Mouse (Mus musculus) midbrain, embryonic 12.5 days (tissue): ENCODE measurements around the gene Ucn3. TPM values are rescaled to one million over a fixed set of nuclear protein-coding genes. Genes with fewer than 3 reads are reported as not detected.

Source experiments
- ATAC-seq: fragments of 200-750 bp; cut with Nextera tagmentation; 2 replicates; pipeline ENCODE4 v1.8.0; 2017; ENCODE audit warnings: low read depth, moderate TSS enrichment, moderate library complexity; ENCODE audit not compliant: low FRiP score
- H3K27ac ChIP-seq: fragments of 300-500 bp; sonication (generic); replicated peaks from 2 replicates; pipeline ENCODE4 v1.5.1; 2016; ENCODE audit warnings: mild to moderate bottlenecking
- H3K27me3 ChIP-seq: fragments of 300-500 bp; sonication (generic); 2 replicates; pipeline ENCODE4 v1.6.1; 2016; ENCODE audit warnings: mild to moderate bottlenecking
- H3K36me3 ChIP-seq: fragments of 300-500 bp; sonication (generic); 2 replicates; pipeline ENCODE4 v1.6.1; 2016
- H3K4me1 ChIP-seq: fragments of 300-500 bp; sonication (generic); 2 replicates; pipeline ENCODE4 v1.6.1; 2016
- H3K4me2 ChIP-seq: fragments of 300-500 bp; sonication (generic); replicated peaks from 2 replicates; pipeline ENCODE4 v1.6.1; 2016; ENCODE audit warnings: mild to moderate bottlenecking, moderate library complexity
- H3K4me3 ChIP-seq: fragments of 300-500 bp; sonication (generic); 2 replicates; pipeline ENCODE4 v1.5.1; 2016; ENCODE audit warnings: mild to moderate bottlenecking
- H3K9ac ChIP-seq: fragments of 300-500 bp; sonication (generic); replicated peaks from 2 replicates; pipeline ENCODE4 v1.6.1; 2016; ENCODE audit warnings: mild to moderate bottlenecking, moderate library complexity
- H3K9me3 ChIP-seq: fragments of 300-500 bp; sonication (generic); 2 replicates; pipeline ENCODE4 v1.6.1; 2016; ENCODE audit warnings: mild to moderate bottlenecking
- WGBS: fragments of 180-500 bp; shearing (Covaris S2); methylation state at CpG from one replicate; pipeline ENCODE4 v1.1.7; 2016; 5-methylcytosine and 5-hydroxymethylcytosine counted together
- polyA plus RNA-seq: library from polyadenylated mRNA; unstranded; fragments of >200 nt; fragmentation: Nextera tagmentation; extraction: Ambion mirVana; gene quantifications from 2 replicates; pipeline ENCODE4 v1.2.1, GENCODE M21; 2016

Gene Ucn3
- polyA plus RNA-seq: not detected in 2 replicates

GRCm38 (mm10) chr13:3945249-3945648 is at the start of gene Ucn3:
Gene Ucn3, minus strand, starts transcription at chr13:3945349.
- H3K9ac ChIP-seq: no peak within 1 kb of the TSS
- 74% methylated on average over 2 of the region's 2 CpGs for WGBS
- no peaks in the 10 kb centered on the region for H3K9me3 ChIP-seq
- no peaks in the 10 kb centered on the region for H3K36me3 ChIP-seq
- no peaks in the 10 kb centered on the region for H3K4me1 ChIP-seq
- H3K4me2 ChIP-seq: no peak within 1 kb of the TSS
- H3K4me3 ChIP-seq: no peak within 1 kb of the TSS
- ATAC-seq: no peak
- no peaks in the 10 kb centered on the region for H3K27me3 ChIP-seq
- no peak within 1 kb of the TSS for H3K27ac ChIP-seq

GRCm38 (mm10) chr13:3992081-3992480 is 46.9 kb upstream of the Ucn3 start:
- ATAC-seq: no peak
- no peaks in the 10 kb centered on the region for H3K36me3 ChIP-seq
- H3K27ac ChIP-seq: no peak overlapping the region
- no peaks in the 10 kb centered on the region for H3K27me3 ChIP-seq
- H3K9ac ChIP-seq: no peak overlapping the region
- no peaks in the 10 kb centered on the region for H3K4me1 ChIP-seq
- H3K4me2 ChIP-seq: no peak overlapping the region
- no peaks in the 10 kb centered on the region for H3K9me3 ChIP-seq
- H3K4me3 ChIP-seq: no peak overlapping the region

GRCm38 (mm10) chr13:3968849-3969248 is 23.7 kb upstream of the Ucn3 start:
- 89% methylated on average over 4 of the region's 4 CpGs for WGBS
- Histone ChIP-seq H3K36me3 (no peaks in the 10 kb centered on the region), H3K9ac (no peak overlapping the region), H3K4me1 (no peaks in the 10 kb centered on the region), H3K27me3 (no peaks in the 10 kb centered on the region), H3K27ac (no peak overlapping the region), H3K4me3 (no peak overlapping the region), H3K9me3 (no peaks in the 10 kb centered on the region), H3K4me2 (no peak overlapping the region)
- ATAC-seq: no peak

- H3K4me2 ChIP-seq: no peak overlapping the region
- 85% methylated on average over 6 of the region's 6 CpGs for WGBS
- ATAC-seq: no peak
- no peaks in the 10 kb centered on the region for H3K9me3 ChIP-seq
- no peaks in the 10 kb centered on the region for H3K36me3 ChIP-seq
- H3K27ac ChIP-seq: no peak overlapping the region
- no peak overlapping the region for H3K4me3 ChIP-seq
- H3K4me1 ChIP-seq: no peaks in the 10 kb centered on the region
- no peak overlapping the region for H3K9ac ChIP-seq
- H3K27me3 ChIP-seq: no peaks in the 10 kb centered on the region
These were observed 6.2 kb upstream of the Ucn3 start for GRCm38 (mm10) chr13:3951198-3951914.

- WGBS: 89% methylated on average over 4 of the region's 4 CpGs
- no peaks in the 10 kb centered on the region for H3K36me3 ChIP-seq
These were observed 4.3 kb upstream of the Ucn3 start for GRCm38 (mm10) chr13:3949477-3949876.

GRCm38 (mm10) chr13:3947267-3947666 is 2.1 kb upstream of the Ucn3 start:
- Histone ChIP-seq H3K27me3 (no peaks in the 10 kb centered on the region), H3K9me3 (no peaks in the 10 kb centered on the region), H3K4me2 (no peak overlapping the region), H3K9ac (no peak overlapping the region), H3K4me1 (no peaks in the 10 kb centered on the region), H3K36me3 (no peaks in the 10 kb centered on the region), H3K27ac (no peak overlapping the region), H3K4me3 (no peak overlapping the region)
- WGBS: 87% methylated on average over 4 of the region's 4 CpGs
- no peak for ATAC-seq

More at GRCm38 (mm10) chr13:3949477-3949876, 4.3 kb upstream of the Ucn3 start:
- Histone ChIP-seq H3K4me1 (no peaks in the 10 kb centered on the region), H3K4me3 (no peak overlapping the region), H3K4me2 (no peak overlapping the region), H3K9ac (no peak overlapping the region), H3K27me3 (no peaks in the 10 kb centered on the region), H3K9me3 (no peaks in the 10 kb centered on the region), H3K27ac (no peak overlapping the region)
- ATAC-seq: no peak

- no peak overlapping the region for H3K27ac ChIP-seq
- no peak overlapping the region for H3K9ac ChIP-seq
- no peak overlapping the region for H3K4me3 ChIP-seq
- no peak overlapping the region for H3K4me2 ChIP-seq
- no peaks in the 10 kb centered on the region for H3K27me3 ChIP-seq
- H3K36me3 ChIP-seq: no peaks in the 10 kb centered on the region
- no peaks in the 10 kb centered on the region for H3K9me3 ChIP-seq
- no peaks in the 10 kb centered on the region for H3K4me1 ChIP-seq
- WGBS: 80% methylated on average over 7 of the region's 7 CpGs
- ATAC-seq: no peak
These were observed 450 bp downstream of the Ucn3 start for GRCm38 (mm10) chr13:3944699-3945098.

GRCm38 (mm10) chr13:3926046-3926445 is 19.1 kb downstream of the Ucn3 start:
- no peak for ATAC-seq
- H3K4me3 ChIP-seq: no peak overlapping the region
- 91% methylated on average over 6 of the region's 6 CpGs for WGBS
- no peaks in the 10 kb centered on the region for H3K36me3 ChIP-seq
- H3K27me3 ChIP-seq: no peaks in the 10 kb centered on the region
- H3K9ac ChIP-seq: no peak overlapping the region
- no peaks in the 10 kb centered on the region for H3K9me3 ChIP-seq
- H3K4me1 ChIP-seq: no peaks in the 10 kb centered on the region
- no peak overlapping the region for H3K4me2 ChIP-seq
- no peak overlapping the region for H3K27ac ChIP-seq

GRCm38 (mm10) chr13:3925632-3926031 is 19.5 kb downstream of the Ucn3 start:
- Histone ChIP-seq H3K9me3 (no peaks in the 10 kb centered on the region), H3K9ac (no peak overlapping the region), H3K4me3 (no peak overlapping the region), H3K4me2 (no peak overlapping the region), H3K27me3 (no peaks in the 10 kb centered on the region), H3K27ac (no peak overlapping the region), H3K4me1 (no peaks in the 10 kb centered on the region), H3K36me3 (no peaks in the 10 kb centered on the region)
- 90% methylated on average over 6 of the region's 6 CpGs for WGBS
- ATAC-seq: no peak

GRCm38 (mm10) chr13:3924483-3924882 is 20.7 kb downstream of the Ucn3 start:
- Histone ChIP-seq H3K27ac (no peak overlapping the region), H3K9ac (no peak overlapping the region), H3K4me2 (no peak overlapping the region), H3K27me3 (no peaks in the 10 kb centered on the region), H3K4me1 (no peaks in the 10 kb centered on the region), H3K9me3 (no peaks in the 10 kb centered on the region), H3K4me3 (no peak overlapping the region), H3K36me3 (no peaks in the 10 kb centered on the region)
- WGBS: 89% methylated on average over 5 of the region's 5 CpGs
- no peak for ATAC-seq

GRCm38 (mm10) chr13:3917571-3918311 is 27.4 kb downstream of the Ucn3 start, which contains the start of the genes Net1 and Tubal3:
Gene Net1, minus strand, starts transcription at chr13:3918220.
Gene Tubal3, plus strand, starts transcription at chr13:3918274.
- Histone ChIP-seq H3K27ac (peak within 1 kb of the TSS; percentile 31; the same call in 1 of the 2 replicates), H3K4me3 (peak within 1 kb of the TSS; percentile 93), H3K4me1 (peaks cover 10% of the 10 kb centered on the region), H3K4me2 (peak within 1 kb of the TSS; percentile 70), H3K9ac (peak within 1 kb of the TSS; percentile 76), H3K27me3 (no peaks in the 10 kb centered on the region), H3K9me3 (0 out of 2 replicates have a peak, but pooled peaks cover 3% of the 10 kb centered on the region), H3K36me3 (peaks cover 5% of the 10 kb centered on the region; the same call in 1 of the 2 replicates)
- ATAC-seq: peak; percentile 99
- WGBS: under 1% methylated on average over 52 of the region's 52 CpGs

- no peak for ATAC-seq
- no peak overlapping the region for H3K4me3 ChIP-seq
- WGBS: 86% methylated on average over 4 of the region's 4 CpGs
These were observed 31.6 kb downstream of the Ucn3 start for GRCm38 (mm10) chr13:3913504-3913903.

More at GRCm38 (mm10) chr13:3913504-3913903, 31.6 kb downstream of the Ucn3 start:
- Histone ChIP-seq H3K4me2 (no peak overlapping the region), H3K4me1 (peaks cover 10% of the 10 kb centered on the region), H3K27me3 (no peaks in the 10 kb centered on the region), H3K36me3 (peaks cover 14% of the 10 kb centered on the region), H3K27ac (no peak overlapping the region), H3K9ac (no peak overlapping the region), H3K9me3 (0 out of 2 replicates have a peak, but pooled peaks cover 3% of the 10 kb centered on the region)
